In the genomic region with DNA sequence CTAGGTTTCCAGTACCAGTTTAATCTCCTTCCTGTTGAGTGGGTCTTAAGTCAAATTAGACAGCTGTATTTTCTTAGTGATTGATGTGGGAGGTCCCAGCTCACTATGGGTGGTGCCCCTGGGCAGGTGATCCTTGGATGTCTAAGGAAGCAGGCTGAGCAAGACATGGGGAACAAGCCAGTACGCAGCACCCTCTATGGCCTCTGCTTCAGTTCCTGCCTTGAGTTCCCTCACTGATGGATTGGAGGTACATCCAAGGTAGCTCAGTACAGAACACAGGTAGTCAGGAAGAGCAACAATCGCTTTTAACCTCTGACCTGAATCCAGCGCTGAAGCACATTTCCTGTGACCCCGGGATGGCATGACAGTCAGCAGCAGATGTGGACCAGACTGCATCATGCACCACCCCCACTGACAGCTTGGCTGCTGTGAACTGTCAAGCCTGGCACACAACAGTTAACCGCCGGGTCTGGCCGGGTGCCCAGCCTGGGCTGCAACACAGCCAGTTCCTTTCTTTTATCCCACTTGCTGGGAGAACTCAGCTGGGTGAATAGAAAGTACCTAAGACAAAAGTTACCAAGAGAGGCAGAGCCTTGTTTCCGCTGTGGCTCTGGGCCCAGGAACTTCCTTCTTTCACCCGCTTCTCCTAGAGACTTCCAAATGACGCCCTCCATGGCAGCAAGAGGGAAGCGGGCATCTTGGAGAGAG, we compare ENCODE assay signal across 8 mouse cellular contexts. TPM values are rescaled to one million over a fixed set of nuclear protein-coding genes. Genes with fewer than 3 reads are reported as not detected.
A peak's percentile ranks its signal among the peaks of the same experiment; 100 is the strongest.
DNase-seq lines count a peak whose midpoint lies in the region; ATAC-seq lines count a peak whose summit lies in the region.

Gene Nwd1, plus strand, starts transcription at position 652 of the 708 bp plus-strand sequence.

- ATAC-seq in activated CD4-positive, CD25-positive, alpha-beta regulatory T cell, adult 4 months, result no peak

- DNase-seq in urinary bladder, postnatal 25 days (ENCODE audit: low spot score), result peak; percentile 16
- no peak for DNase-seq in urinary bladder, adult 18-20 months (ENCODE audit: low spot score in 2 of 2)
- peak; percentile 42 to 57 for DNase-seq in cerebellum, postnatal 36 days
- DNase-seq in heart, adult 9 months (ENCODE audit: low spot score in 2 of 2), result peak; percentile 50 to 75
- peak; percentile 89 for DNase-seq in layer of hippocampus, adult 11-12 months (ENCODE audit: low spot score)
- peak; percentile 72 for DNase-seq in lung, postnatal 14 days
- DNase-seq in right cerebral cortex, postnatal 36 days (ENCODE audit: low spot score in 2 of 2), result peak; percentile 83 to 89

RNA-seq across cellular contexts. Expression of gene Nwd1, which starts in this region (rescaled TPM):
- polyA plus RNA-seq in activated CD4-positive, CD25-positive, alpha-beta regulatory T cell, adult 4 months (2017; shearing (Covaris generic)), result not detected

Comparison
In these comparisons a context has a peak if more than half of its experiments do, and no peak if none do; other contexts are left out.
1. DNase-seq: peak in urinary bladder, postnatal 25 days (single experiment), cerebellum, postnatal 36 days (2 of 2), heart, adult 9 months (2 of 2), layer of hippocampus, adult 11-12 months (single experiment), lung, postnatal 14 days (single experiment) and right cerebral cortex, postnatal 36 days (2 of 2); none in urinary bladder, adult 18-20 months (0 of 2).